Mouse (Mus musculus) lung, postnatal 0 days (tissue): ENCODE data around the gene Hectd2.

Source experiments
- CTCF ChIP-seq: IDR thresholded peaks from 2 replicates; pipeline ENCODE4 v1.5.1; 2016; ENCODE audit warnings: antibody characterized with exemption, mild to moderate bottlenecking
- EP300 ChIP-seq: IDR thresholded peaks from 2 replicates; pipeline ENCODE4 v1.6.1; 2016; ENCODE audit warnings: antibody characterized with exemption, mild to moderate bottlenecking, control low read depth

- peak; percentile 60 for TF ChIP-seq CTCF
- TF ChIP-seq EP300: no peak
Measured at GRCm38 (mm10) chr19:36606270-36606669, 51.8 kb downstream of the Hectd2 start.
